Mouse (Mus musculus): ENCODE results near the gene Nr3c2. TPM values are rescaled to one million over a fixed set of nuclear protein-coding genes. Genes with fewer than 3 reads are reported as not detected.

Nr3c2 gene
- polyA plus RNA-seq, 1 experiment = 13.0 TPM

DNA sequence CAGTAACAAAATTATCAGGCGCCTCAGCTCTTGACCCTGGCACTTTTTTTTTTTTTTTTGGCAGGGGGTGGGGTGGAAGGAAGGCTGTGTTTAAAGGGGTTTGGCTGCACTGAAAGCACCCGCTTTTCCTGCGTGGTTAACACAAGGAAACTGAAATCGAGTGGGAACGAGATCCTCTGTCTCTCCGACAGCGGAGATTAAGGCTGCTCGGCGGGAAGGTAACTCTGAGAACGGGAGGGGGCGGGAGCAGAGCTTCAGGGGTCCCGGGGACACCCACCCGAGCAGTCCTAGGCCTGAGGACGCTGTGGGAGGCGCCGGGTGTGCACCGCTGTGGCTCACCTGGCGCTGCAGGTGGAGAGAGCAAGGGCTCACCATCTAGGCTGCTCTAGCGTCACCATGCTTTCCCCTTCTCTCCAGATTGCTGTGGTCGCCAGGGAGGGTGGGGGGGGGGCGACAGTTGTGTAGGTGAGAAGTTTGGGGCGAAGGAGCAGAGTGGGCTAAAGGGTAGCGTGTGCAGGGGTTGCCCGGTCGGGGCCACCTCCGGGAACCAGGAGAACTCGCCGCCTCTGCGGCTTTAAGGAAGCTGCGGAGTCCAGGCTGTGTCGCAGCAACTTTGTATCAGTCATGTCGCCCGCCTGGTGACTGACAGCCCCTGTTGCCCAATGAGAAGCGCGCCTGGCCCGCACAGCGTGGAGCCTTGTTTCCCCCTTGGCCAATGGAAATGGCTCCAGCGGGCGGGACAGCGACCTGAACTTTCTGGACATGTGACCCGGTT, 2.4 kb downstream of the Nr3c2 start:
- H3K4me1 ChIP-seq (ENCODE audit: control insufficient read depth, insufficient read depth, low read length) = no peaks in the 10 kb centered on the region; the same call in 1 of the 2 replicates
- peak overlapping the region; percentile 86 for H3K4me3 ChIP-seq (ENCODE audit: insufficient read depth, low read length)
- H3K27ac ChIP-seq (ENCODE audit: insufficient read depth, low read length) = 0 out of 2 replicates have a peak overlapping the region, but pooled peaks have one; percentile 30
- no peak for TF ChIP-seq CTCF (IDR thresholded peaks at IDR 0.05; ENCODE audit: extremely low read depth, insufficient read depth, low read length)
- TF ChIP-seq POLR2A (IDR thresholded peaks at IDR 0.05; ENCODE audit: extremely low read depth, insufficient read depth, low read length) = peak; percentile 99

DNA sequence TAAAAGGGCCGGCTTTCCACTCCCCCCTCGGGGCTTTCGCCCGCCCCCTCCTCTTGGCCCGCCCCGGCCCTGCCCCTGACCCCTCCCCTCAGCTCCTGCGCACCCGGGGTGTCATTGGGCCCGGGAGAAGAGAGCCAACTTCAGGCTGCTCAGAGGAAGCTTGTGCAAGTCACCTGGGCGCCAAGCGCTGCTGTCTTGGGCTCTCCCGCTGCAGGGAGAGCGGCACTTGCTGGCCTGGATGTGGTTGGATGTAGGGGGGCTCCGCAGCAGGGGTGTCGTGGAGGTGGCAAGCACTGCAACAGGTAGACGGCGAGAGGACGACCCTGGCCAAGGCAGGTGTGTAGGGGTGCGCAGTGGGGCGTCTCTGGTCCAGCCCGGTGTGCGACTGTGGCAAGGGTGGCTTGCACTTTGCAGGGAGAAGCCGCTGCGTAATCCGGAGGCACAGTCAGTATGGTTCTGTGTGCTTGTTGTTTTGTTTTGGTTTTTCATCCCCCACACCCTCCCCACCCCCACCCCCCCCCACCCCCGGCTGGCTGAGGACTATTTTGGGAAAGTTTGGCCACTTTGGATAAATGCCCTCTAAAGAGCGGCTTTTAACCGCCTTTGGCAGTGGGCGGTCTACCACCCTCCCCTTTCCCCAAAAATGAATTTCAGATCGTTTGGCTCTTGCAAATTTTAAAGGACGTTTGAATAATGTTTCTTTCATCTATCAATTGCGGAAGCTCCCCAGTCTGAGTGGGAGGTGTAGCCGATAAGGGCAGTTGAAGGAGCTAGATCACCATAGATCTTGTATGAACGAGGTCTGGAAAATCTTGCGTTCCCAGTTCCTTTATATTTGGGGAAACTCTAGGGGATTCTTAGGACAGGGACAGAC, 3.2 kb downstream of the Nr3c2 start:
- Histone ChIP-seq H3K27ac (ENCODE audit: insufficient read depth, low read length) (0 out of 2 replicates have a peak overlapping the region, but pooled peaks have one; percentile 38), H3K4me1 (ENCODE audit: control insufficient read depth, insufficient read depth, low read length) (no peaks in the 10 kb centered on the region; the same call in 1 of the 2 replicates), H3K4me3 (ENCODE audit: insufficient read depth, low read length) (peak overlapping the region; percentile 86)
- no peak for TF ChIP-seq POLR2A (IDR thresholded peaks at IDR 0.05; ENCODE audit: extremely low read depth, insufficient read depth, low read length)
- no peak for TF ChIP-seq CTCF (IDR thresholded peaks at IDR 0.05; ENCODE audit: extremely low read depth, insufficient read depth, low read length)

DNA sequence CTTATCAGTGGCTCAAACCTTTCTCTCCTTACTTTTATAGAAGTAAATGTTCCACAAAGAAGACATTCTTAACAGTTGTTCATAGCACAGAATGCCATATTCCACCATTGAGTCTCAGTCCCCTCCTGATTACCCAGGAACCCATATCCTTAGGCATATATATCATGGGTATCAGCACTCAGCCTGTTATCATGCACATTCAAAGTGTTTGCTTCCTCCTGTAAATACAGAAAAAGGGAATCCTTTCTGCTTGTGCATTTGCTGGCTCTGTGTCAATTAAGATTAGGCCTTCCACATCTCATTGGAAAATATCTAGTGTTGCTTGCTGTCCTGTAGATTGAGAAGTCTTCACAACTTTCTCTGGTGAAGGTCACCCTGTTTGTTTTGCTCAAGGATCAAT, 12.0 kb downstream of the Nr3c2 start:
- TF ChIP-seq CTCF (IDR thresholded peaks at IDR 0.05; ENCODE audit: extremely low read depth, insufficient read depth, low read length) (no peak), POLR2A (IDR thresholded peaks at IDR 0.05; ENCODE audit: extremely low read depth, insufficient read depth, low read length) (no peak)
- Histone ChIP-seq H3K4me3 (ENCODE audit: insufficient read depth, low read length) (no peak overlapping the region), H3K27ac (ENCODE audit: insufficient read depth, low read length) (no peak overlapping the region), H3K4me1 (ENCODE audit: control insufficient read depth, insufficient read depth, low read length) (no peaks in the 10 kb centered on the region)

DNA sequence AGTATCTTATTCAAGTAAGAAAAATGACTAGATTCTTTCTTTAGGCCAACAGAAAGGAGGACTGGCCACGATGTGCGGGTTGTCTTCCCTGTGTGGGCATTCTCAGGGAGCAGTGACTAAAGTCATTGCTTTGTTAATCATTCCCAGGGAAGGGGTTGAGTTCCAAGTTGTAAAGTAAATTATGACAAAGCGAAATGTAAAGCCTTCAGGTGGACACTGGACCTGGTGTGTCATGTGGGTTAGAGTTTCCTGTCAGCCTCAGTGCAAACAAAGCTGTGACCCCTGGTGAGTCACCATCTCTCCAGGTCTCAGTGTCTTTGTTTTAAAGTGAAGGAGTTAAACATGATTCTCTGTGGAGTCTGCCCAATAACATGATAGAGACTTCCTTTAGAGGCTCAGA, 13.4 kb downstream of the Nr3c2 start:
- Histone ChIP-seq H3K4me3 (ENCODE audit: insufficient read depth, low read length) (no peak overlapping the region), H3K4me1 (ENCODE audit: control insufficient read depth, insufficient read depth, low read length) (no peaks in the 10 kb centered on the region), H3K27ac (ENCODE audit: insufficient read depth, low read length) (no peak overlapping the region)
- TF ChIP-seq POLR2A (IDR thresholded peaks at IDR 0.05; ENCODE audit: extremely low read depth, insufficient read depth, low read length) = no peak

DNA sequence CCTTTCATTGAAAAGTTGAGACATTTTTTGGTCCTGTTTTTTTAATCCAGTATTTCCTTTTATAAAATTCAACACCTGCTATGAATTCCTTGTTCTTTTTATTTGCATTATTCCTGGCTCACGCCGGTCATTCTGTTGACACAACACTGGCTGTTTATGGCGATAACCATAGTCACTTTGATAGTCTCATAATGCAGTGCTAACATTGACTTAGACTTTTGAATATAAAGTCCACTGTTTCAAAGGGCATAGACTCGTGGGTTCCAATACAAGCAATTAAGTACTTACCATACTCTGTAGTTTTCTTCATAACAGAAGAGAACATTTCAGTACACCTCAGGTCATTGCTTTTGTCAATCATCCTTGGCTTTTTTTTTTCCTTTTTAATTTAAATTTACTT, 14.0 kb downstream of the Nr3c2 start:
- H3K4me3 ChIP-seq (ENCODE audit: insufficient read depth, low read length) = no peak overlapping the region
- H3K27ac ChIP-seq (ENCODE audit: insufficient read depth, low read length) = no peak overlapping the region
- H3K4me1 ChIP-seq (ENCODE audit: control insufficient read depth, insufficient read depth, low read length) = no peaks in the 10 kb centered on the region
- no peak for TF ChIP-seq POLR2A (IDR thresholded peaks at IDR 0.05; ENCODE audit: extremely low read depth, insufficient read depth, low read length)
- no peak for TF ChIP-seq CTCF (IDR thresholded peaks at IDR 0.05; ENCODE audit: extremely low read depth, insufficient read depth, low read length)

DNA sequence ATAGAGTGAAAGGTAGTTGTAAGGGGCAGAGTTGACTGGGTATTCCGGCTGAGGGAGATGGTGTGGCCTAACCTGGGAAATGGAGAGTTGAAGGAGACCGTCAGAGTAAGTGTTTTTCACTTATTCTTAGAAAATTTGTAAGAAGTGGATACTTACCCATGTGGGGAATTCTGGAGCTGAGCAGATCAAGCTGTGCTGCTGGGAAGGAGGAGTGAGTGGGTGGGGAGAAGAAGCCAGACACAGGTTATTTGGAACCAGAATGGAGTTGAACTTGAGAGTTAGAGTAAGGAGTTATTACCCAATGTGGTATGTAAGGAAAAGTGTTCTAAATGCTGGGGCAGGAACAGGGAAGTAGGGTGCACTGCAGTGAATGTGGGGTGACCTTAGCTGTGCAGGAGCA, 16.0 kb downstream of the Nr3c2 start:
- Histone ChIP-seq H3K4me3 (ENCODE audit: insufficient read depth, low read length) (no peak overlapping the region), H3K27ac (ENCODE audit: insufficient read depth, low read length) (no peak overlapping the region), H3K4me1 (ENCODE audit: control insufficient read depth, insufficient read depth, low read length) (no peaks in the 10 kb centered on the region)
- TF ChIP-seq POLR2A (IDR thresholded peaks at IDR 0.05; ENCODE audit: extremely low read depth, insufficient read depth, low read length) (no peak), CTCF (IDR thresholded peaks at IDR 0.05; ENCODE audit: extremely low read depth, insufficient read depth, low read length) (no peak)

DNA sequence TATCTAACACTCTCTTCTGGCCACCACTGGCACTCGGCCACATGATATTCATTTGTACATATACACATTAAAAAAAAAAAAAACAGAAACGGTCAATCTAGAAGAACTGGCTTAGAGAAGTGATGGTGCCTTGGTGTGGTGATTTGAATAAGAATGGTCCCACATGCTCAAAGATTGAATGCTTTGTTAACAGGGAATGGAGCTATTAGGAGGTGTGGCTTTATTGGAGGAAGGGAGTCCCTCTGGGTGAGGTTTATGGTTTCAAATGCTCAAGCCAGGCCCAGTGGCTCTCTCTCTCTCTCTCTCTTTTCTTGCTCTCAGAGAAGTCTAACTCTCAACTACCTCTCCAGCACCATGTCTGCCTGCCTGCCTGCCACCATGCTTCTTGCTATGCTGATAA, 20.3 kb downstream of the Nr3c2 start:
- Histone ChIP-seq H3K27ac (ENCODE audit: insufficient read depth, low read length) (no peak overlapping the region), H3K4me3 (ENCODE audit: insufficient read depth, low read length) (no peak overlapping the region), H3K4me1 (ENCODE audit: control insufficient read depth, insufficient read depth, low read length) (no peaks in the 10 kb centered on the region; the same call in 1 of the 2 replicates)
- TF ChIP-seq POLR2A (IDR thresholded peaks at IDR 0.05; ENCODE audit: extremely low read depth, insufficient read depth, low read length) (no peak), CTCF (IDR thresholded peaks at IDR 0.05; ENCODE audit: extremely low read depth, insufficient read depth, low read length) (no peak)

- TF ChIP-seq POLR2A (IDR thresholded peaks at IDR 0.05; ENCODE audit: extremely low read depth, insufficient read depth, low read length) (no peak), CTCF (IDR thresholded peaks at IDR 0.05; ENCODE audit: extremely low read depth, insufficient read depth, low read length) (no peak)
- no peaks in the 10 kb centered on the region; the same call in 1 of the 2 replicates for H3K4me1 ChIP-seq (ENCODE audit: control insufficient read depth, insufficient read depth, low read length)
- no peak overlapping the region for H3K27ac ChIP-seq (ENCODE audit: insufficient read depth, low read length)
- no peak overlapping the region for H3K4me3 ChIP-seq (ENCODE audit: insufficient read depth, low read length)
These were observed 24.9 kb downstream of the Nr3c2 start for GRCm38 (mm10) chr8:76924150-76924549.

DNA sequence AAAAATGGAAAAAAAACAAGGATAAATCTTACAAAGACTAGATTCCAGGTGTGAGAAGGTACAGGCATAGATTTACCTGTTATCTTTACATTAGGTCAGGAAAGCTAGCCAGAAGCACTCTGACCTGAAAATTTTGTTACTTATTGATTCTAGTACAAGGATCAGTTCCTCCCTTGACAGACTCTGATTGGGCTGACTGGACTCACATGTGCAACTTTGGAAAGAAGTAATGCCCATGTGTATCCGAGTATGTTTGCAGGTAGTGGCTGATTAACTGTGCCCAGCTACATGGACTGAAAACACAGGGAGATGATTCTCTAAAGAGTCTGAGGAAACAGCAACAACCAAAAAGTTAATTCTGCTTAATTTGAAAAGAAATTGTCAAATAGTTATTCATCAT, 29.1 kb downstream of the Nr3c2 start:
- Histone ChIP-seq H3K4me1 (ENCODE audit: control insufficient read depth, insufficient read depth, low read length) (no peaks in the 10 kb centered on the region; the same call in 1 of the 2 replicates), H3K4me3 (ENCODE audit: insufficient read depth, low read length) (no peak overlapping the region), H3K27ac (ENCODE audit: insufficient read depth, low read length) (no peak overlapping the region)
- TF ChIP-seq POLR2A (IDR thresholded peaks at IDR 0.05; ENCODE audit: extremely low read depth, insufficient read depth, low read length) = no peak
- TF ChIP-seq CTCF (IDR thresholded peaks at IDR 0.05; ENCODE audit: extremely low read depth, insufficient read depth, low read length) = no peak
